Mouse (Mus musculus) CH12.LX (cell line): ENCODE measurements around the gene Fbxo44. TPM values are rescaled to one million over a fixed set of nuclear protein-coding genes. Genes with fewer than 3 reads are reported as not detected.

Experiments
- DNase-seq: peaks from one replicate; pipeline ENCODE4 v3.0.0-alpha.2; 2013; ENCODE audit errors: extremely low read depth
- H3K27ac ChIP-seq: 2 replicates; pipeline ENCODE4 v1.5.1; 2012; ENCODE audit warnings: low read depth, mild to moderate bottlenecking, control low read depth, moderate library complexity; ENCODE audit not compliant: insufficient read depth
- H3K27me3 ChIP-seq: replicated peaks from 2 replicates; pipeline ENCODE3; 2012; ENCODE audit warnings: inconsistent platforms
- H3K36me3 ChIP-seq, 2 experiments: replicated peaks in 1 of 2; 2 replicates each; pipeline versions ENCODE3 to v1.6.1; 2012; ENCODE audit warnings: inconsistent platforms in 1 of 2, low read length in 1 of 2, mild to moderate bottlenecking in 1 of 2, mixed read lengths in 1 of 2, moderate library complexity in 1 of 2; ENCODE audit not compliant: control insufficient read depth in 1 of 2, insufficient read depth in 1 of 2
- H3K4me1 ChIP-seq, 2 experiments: 2 replicates each; pipeline ENCODE4 v1.6.1; 2012; ENCODE audit warnings: inconsistent platforms in 1 of 2, moderate library complexity in 1 of 2; ENCODE audit not compliant: insufficient read depth in 2 of 2, control insufficient read depth in 1 of 2
- H3K4me2 ChIP-seq: 2 replicates; pipeline ENCODE4 v1.6.1; 2012; ENCODE audit warnings: low read depth, mild to moderate bottlenecking, control low read depth; ENCODE audit not compliant: poor library complexity, insufficient read depth, severe bottlenecking
- H3K4me3 ChIP-seq, 3 experiments: fragments of 150-350 bp in 1 of 3; sonication (generic) in 1 of 3; replicated peaks in 1 of 3; 2 replicates each; pipeline versions ENCODE3 to v1.5.1; 2011 to 2012; ENCODE audit warnings: low read depth in 2 of 3, low read length in 2 of 3, mild to moderate bottlenecking in 2 of 3, moderate library complexity in 2 of 3, control low read depth in 1 of 3, improper control_type of control experiment in 1 of 3, inconsistent platforms in 1 of 3, mixed read lengths in 1 of 3; ENCODE audit not compliant: poor library complexity in 1 of 3
- H3K79me2 ChIP-seq: replicated peaks from 2 replicates; pipeline ENCODE4 v1.6.1; 2012; ENCODE audit warnings: mild to moderate bottlenecking, moderate library complexity; ENCODE audit not compliant: control insufficient read depth, poor library complexity, insufficient read depth, severe bottlenecking; ENCODE audit errors: extremely low read depth
- H3K9ac ChIP-seq: 2 replicates; pipeline ENCODE4 v1.6.1; 2012; ENCODE audit warnings: low read depth, mild to moderate bottlenecking, control low read depth, moderate library complexity; ENCODE audit not compliant: insufficient read depth
- H3K9me3 ChIP-seq: replicated peaks from 2 replicates; pipeline ENCODE3; 2012; ENCODE audit warnings: low read length, inconsistent platforms, mixed read lengths
- CTCF ChIP-seq, 2 experiments: IDR thresholded peaks in 1 of 2; conservative IDR thresholded peaks in 1 of 2; 2 replicates each; pipeline ENCODE4 v1.5.1; 2011 to 2012; ENCODE audit warnings: low read depth in 2 of 2, low read length in 2 of 2, improper control_type of control experiment in 1 of 2, inconsistent platforms in 1 of 2, mild to moderate bottlenecking in 1 of 2, moderate library complexity in 1 of 2
- ELF1 ChIP-seq: IDR thresholded peaks from 2 replicates; pipeline ENCODE4 v1.6.1; 2014; ENCODE audit warnings: low read depth, mild to moderate bottlenecking, inconsistent platforms, low read length, improper control_type of control experiment
- EP300 ChIP-seq: IDR thresholded peaks from 2 replicates; pipeline ENCODE4 v1.6.1; 2011; ENCODE audit warnings: low read length, improper control_type of control experiment
- ETS1 ChIP-seq: conservative IDR thresholded peaks from 2 replicates; pipeline ENCODE4 v1.6.1; 2012; ENCODE audit warnings: low read depth, mild to moderate bottlenecking, inconsistent platforms, low read length, improper control_type of control experiment, moderate library complexity
- IRF4 ChIP-seq: IDR thresholded peaks from 2 replicates; pipeline ENCODE4 v1.6.1; 2014; ENCODE audit warnings: low read depth, mild to moderate bottlenecking, inconsistent platforms, low read length, improper control_type of control experiment
- JUN ChIP-seq: IDR thresholded peaks from 2 replicates; pipeline ENCODE4 v1.6.1; 2011; ENCODE audit warnings: low read depth, mild to moderate bottlenecking, low read length, improper control_type of control experiment, moderate library complexity; ENCODE audit not compliant: insufficient read depth
- MAFK ChIP-seq: IDR thresholded peaks from 2 replicates; pipeline ENCODE4 v1.6.1; 2011; ENCODE audit warnings: low read length, improper control_type of control experiment; ENCODE audit not compliant: insufficient replicate concordance
- MAX ChIP-seq: IDR thresholded peaks from 2 replicates; pipeline ENCODE4 v1.6.1; 2011; ENCODE audit warnings: low read length, improper control_type of control experiment
- MAZ ChIP-seq: IDR thresholded peaks from 2 replicates; pipeline ENCODE4 v1.6.1; 2012; ENCODE audit warnings: low read depth, mild to moderate bottlenecking, inconsistent platforms, low read length, improper control_type of control experiment, moderate library complexity
- MEF2A ChIP-seq: IDR thresholded peaks from 2 replicates; pipeline ENCODE4 v1.6.1; 2014; ENCODE audit warnings: low read depth, mild to moderate bottlenecking, inconsistent platforms, low read length, improper control_type of control experiment, borderline replicate concordance
- NELFE ChIP-seq: IDR thresholded peaks from 2 replicates; pipeline ENCODE4 v1.6.1; 2011; ENCODE audit warnings: low read depth, low read length, improper control_type of control experiment
- NRF1 ChIP-seq: IDR thresholded peaks from 2 replicates; pipeline ENCODE4 v1.6.1; 2014; ENCODE audit warnings: low read depth, mild to moderate bottlenecking, inconsistent platforms, low read length, improper control_type of control experiment, moderate library complexity
- PAX5 ChIP-seq: IDR thresholded peaks from 2 replicates; pipeline ENCODE4 v1.6.1; 2012; ENCODE audit warnings: low read length, inconsistent platforms, mixed read lengths
- RAD21 ChIP-seq: IDR thresholded peaks from 2 replicates; pipeline ENCODE4 v1.6.1; 2011; ENCODE audit warnings: low read depth, mild to moderate bottlenecking, low read length, improper control_type of control experiment, moderate library complexity
- SMC3 ChIP-seq: IDR thresholded peaks from 2 replicates; pipeline ENCODE4 v1.6.1; 2011; ENCODE audit warnings: low read depth, low read length, improper control_type of control experiment
- USF2 ChIP-seq: conservative IDR thresholded peaks from 2 replicates; pipeline ENCODE4 v1.6.1; 2011; ENCODE audit warnings: low read depth, low read length, improper control_type of control experiment
- ZC3H11A ChIP-seq: IDR thresholded peaks from 2 replicates; pipeline ENCODE4 v1.6.1; 2012; ENCODE audit warnings: low read depth, mild to moderate bottlenecking, inconsistent platforms, low read length, improper control_type of control experiment
- ZKSCAN1 ChIP-seq: IDR thresholded peaks from 2 replicates; pipeline ENCODE4 v1.6.1; 2012; ENCODE audit warnings: low read depth, inconsistent platforms, low read length, improper control_type of control experiment, borderline replicate concordance
- ZNF384 ChIP-seq: IDR thresholded peaks from 2 replicates; pipeline ENCODE4 v1.6.1; 2012; ENCODE audit warnings: low read depth, low read length, improper control_type of control experiment, inconsistent platforms
- dilution Hi-C: fragments of 300-500 bp; cut with MboI; formaldehyde crosslinking; loops from 2 replicates; pipeline ENCODE4 v1.14.3; 2020; ENCODE audit warnings: low sequenced_read_pairs; ENCODE audit not compliant: extremely low pct_unique_long_range_greater_than_20kb, extremely low pct_ligation_motif_present
- in situ Hi-C: fragments of 300-500 bp; cut with MboI; formaldehyde crosslinking; loops from 3 replicates; pipeline ENCODE4 v1.14.3; 2019; ENCODE audit warnings: low sequenced_read_pairs, low pct_ligation_motif_present, low pct_unique_long_range_greater_than_20kb, mixed read lengths
- polyA plus RNA-seq: library from polyadenylated mRNA; unstranded; fragments of >175 nt; gene quantifications from 2 replicates; pipeline ENCODE4 v1.2.1, GENCODE M21; 2012; ENCODE audit warnings: low read depth; ENCODE audit not compliant: insufficient read length
- total RNA-seq, 2 experiments: library from RNA; depleted of rRNA; stranded (reverse); fragments of 300-350 nt in 1 of 2; fragments of >200 nt in 1 of 2; gene quantifications; 2 replicates each; pipeline ENCODE4 v1.2.3; 2012 to 2014

The Fbxo44 gene
- total and polyA plus RNA-seq, 3 experiments: 2.1 to 10.6 (median 2.8) TPM

GRCm38 (mm10) chr4:148114758-148115391 lies 45.4 kb downstream of the Fbxo44 start:
- dilution Hi-C loops: no loop called here
- Histone ChIP-seq H3K79me2 (no peaks in the 10 kb centered on the region), H3K9ac (no peak overlapping the region; the same call in 1 of the 2 replicates), H3K27ac (no peak overlapping the region), H3K4me3 (no peak overlapping the region), H3K9me3 (peaks cover 8% of the 10 kb centered on the region), H3K36me3 (no peaks in the 10 kb centered on the region), H3K4me1 (peaks cover 3 to 9% of the 10 kb centered on the region in 2 experiments; a peak in 2 of 4 replicates), H3K27me3 (peaks cover 60% of the 10 kb centered on the region), H3K4me2 (peak overlapping the region; percentile 18)
- in situ Hi-C loops: loop anchor here (5.0 kb wide), 1 partner anchor 37 kb away; the partner anchor contains the start of gene Fbxo6
- TF ChIP-seq ZC3H11A: peak; percentile 69
- peak; percentile 95 for TF ChIP-seq SMC3
- TF ChIP-seq MAZ: 0 out of 2 replicates have a peak, but pooled peaks have one; percentile 39
- no peak for TF ChIP-seq JUN
- TF ChIP-seq CTCF (conservative IDR thresholded peaks at IDR 0.05 in 1 of 2, IDR thresholded peaks at IDR 0.05 in 1 of 2; ENCODE audit: low read depth in 2 of 2, low read length in 2 of 2): peak; percentile 78 to 98
- 0 out of 2 replicates have a peak, but pooled peaks have one; percentile 22 for TF ChIP-seq NRF1
- TF ChIP-seq USF2: no peak
- TF ChIP-seq RAD21: peak; percentile 94
- TF ChIP-seq IRF4: peak; percentile 57
- TF ChIP-seq ELF1: 0 out of 2 replicates have a peak, but pooled peaks have one; percentile 19
- TF ChIP-seq MAFK: no peak
- no peak for TF ChIP-seq EP300
- DNase-seq: peak; percentile 77

GRCm38 (mm10) chr4:148112519-148112918 lies 47.8 kb downstream of the Fbxo44 start:
- Histone ChIP-seq H3K27ac (no peak overlapping the region), H3K9ac (no peak overlapping the region), H3K9me3 (peaks cover 8% of the 10 kb centered on the region), H3K4me1 (peaks cover 3 to 9% of the 10 kb centered on the region in 2 experiments; a peak in 2 of 4 replicates), H3K4me2 (no peak overlapping the region), H3K4me3 (no peak overlapping the region), H3K27me3 (peaks cover 71% of the 10 kb centered on the region), H3K79me2 (no peaks in the 10 kb centered on the region), H3K36me3 (no peaks in the 10 kb centered on the region)
- DNase-seq: no peak
- no peak for TF ChIP-seq ETS1
- in situ Hi-C loops: no loop called here
- dilution Hi-C loops: no loop called here

GRCm38 (mm10) chr4:148109215-148109614 lies 51.1 kb downstream of the Fbxo44 start:
- TF ChIP-seq MAX: no peak
- no peak for TF ChIP-seq NRF1
- no peak for TF ChIP-seq EP300
- no peak for TF ChIP-seq ZNF384
- TF ChIP-seq ZKSCAN1: no peak
- no peak for TF ChIP-seq MEF2A
- TF ChIP-seq PAX5: no peak
- no peak for TF ChIP-seq NELFE
- in situ Hi-C loops: no loop called here
- no peak overlapping the region for H3K4me2 ChIP-seq
- H3K4me3 ChIP-seq: no peak overlapping the region
- H3K9ac ChIP-seq: no peak overlapping the region
- H3K79me2 ChIP-seq: no peaks in the 10 kb centered on the region
- H3K27me3 ChIP-seq: peaks cover 92% of the 10 kb centered on the region
- H3K4me1 ChIP-seq: no peaks in the 10 kb centered on the region
- DNase-seq: no peak
- H3K9me3 ChIP-seq: no peaks in the 10 kb centered on the region
- H3K27ac ChIP-seq: no peak overlapping the region
- dilution Hi-C loops: no loop called here
- no peaks in the 10 kb centered on the region for H3K36me3 ChIP-seq
